Mouse (Mus musculus) ZHBTc4 (cell line): ENCODE measurements around the gene Spon1.

Experiments used
- DNase-seq: peaks from one replicate; pipeline ENCODE4 v3.0.0-alpha.2; 2011; ENCODE audit warnings: low read depth, low spot score

Spon1 gene

DNA sequence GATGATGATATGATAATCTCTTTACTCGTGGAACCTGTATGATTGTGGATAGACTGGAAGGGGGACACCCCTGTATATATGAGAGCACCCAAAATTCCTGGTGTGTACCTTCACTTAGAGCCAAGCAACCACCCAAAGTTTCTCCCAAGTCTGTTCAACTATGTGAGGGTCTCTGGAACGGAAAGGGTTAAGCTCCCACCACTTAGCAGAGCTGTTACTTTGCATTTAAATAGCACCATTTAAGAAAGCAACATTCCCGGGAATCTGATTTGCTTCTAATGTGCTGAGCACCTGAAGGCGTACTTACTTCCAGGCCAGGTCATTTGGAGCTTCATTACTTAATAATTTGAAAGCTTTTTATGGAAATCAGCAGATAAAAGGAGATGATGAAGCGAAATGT is 238.4 kb downstream of the Spon1 start:
- peak; percentile 41 for DNase-seq

GRCm38 (mm10) chr7:114005499-114005898 is 239.7 kb downstream of the Spon1 start:
- DNase-seq, result no peak

GRCm38 (mm10) chr7:114006456-114006855 is 240.7 kb downstream of the Spon1 start:
- no peak for DNase-seq

- DNase-seq, result peak; percentile 51
Observed at GRCm38 (mm10) chr7:114007565-114007964, 241.8 kb downstream of the Spon1 start.

- no peak for DNase-seq
Observed at GRCm38 (mm10) chr7:114011726-114012443, 246.1 kb downstream of the Spon1 start.

GRCm38 (mm10) chr7:114016001-114016949 is 250.5 kb downstream of the Spon1 start:
- DNase-seq, result no peak

DNA sequence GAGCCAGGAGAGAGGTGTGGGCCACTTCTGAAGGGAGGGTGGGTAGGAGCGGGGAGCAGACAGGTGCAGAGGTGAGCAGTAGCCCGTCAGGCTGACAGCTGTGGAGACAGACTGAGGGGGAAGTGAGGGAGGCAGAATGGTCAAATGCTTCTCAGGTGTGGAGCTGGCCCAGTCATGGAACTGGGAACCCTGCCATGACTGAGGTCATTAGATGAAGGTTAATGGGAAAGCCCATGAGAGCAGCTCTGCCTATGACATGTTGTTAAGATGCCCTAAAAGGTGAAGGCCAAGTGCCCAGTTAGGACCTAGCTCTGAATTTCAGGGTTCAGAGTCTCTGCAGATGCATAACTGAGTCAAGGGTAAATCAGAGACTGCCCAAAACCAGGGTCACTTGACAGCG is 253.1 kb downstream of the Spon1 start:
- no peak for DNase-seq

DNA sequence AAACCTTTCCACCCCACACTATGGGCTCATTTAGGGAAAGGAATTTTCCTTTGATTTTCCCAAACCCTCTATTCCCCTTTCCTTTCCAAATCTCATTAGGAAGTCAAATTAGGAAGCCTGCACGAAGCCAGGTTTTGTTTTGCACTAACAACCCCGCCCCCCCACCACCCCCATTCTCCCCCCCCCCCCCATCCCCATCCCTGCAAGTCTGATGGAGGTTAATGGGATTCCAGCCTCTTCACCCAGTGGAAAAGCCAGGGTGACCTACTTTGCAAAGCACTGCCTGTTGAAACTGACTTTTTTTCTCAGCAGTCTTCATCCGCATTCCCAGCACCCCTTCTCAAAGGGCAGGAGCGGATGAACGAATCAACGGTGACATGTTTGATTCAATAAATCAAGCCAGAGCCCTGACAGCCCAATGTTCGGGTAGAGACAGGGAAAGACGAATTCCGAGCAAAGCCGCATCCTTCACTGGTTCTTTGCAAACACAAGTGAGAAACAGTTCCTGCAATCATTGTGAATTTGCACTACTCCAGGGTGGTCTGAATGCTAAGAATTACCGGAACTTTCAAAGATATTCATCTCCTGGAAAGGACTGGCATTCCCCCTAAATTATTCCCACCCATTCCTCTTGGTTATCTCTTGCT is 254.4 kb downstream of the Spon1 start:
- DNase-seq, result peak; percentile 22

DNA sequence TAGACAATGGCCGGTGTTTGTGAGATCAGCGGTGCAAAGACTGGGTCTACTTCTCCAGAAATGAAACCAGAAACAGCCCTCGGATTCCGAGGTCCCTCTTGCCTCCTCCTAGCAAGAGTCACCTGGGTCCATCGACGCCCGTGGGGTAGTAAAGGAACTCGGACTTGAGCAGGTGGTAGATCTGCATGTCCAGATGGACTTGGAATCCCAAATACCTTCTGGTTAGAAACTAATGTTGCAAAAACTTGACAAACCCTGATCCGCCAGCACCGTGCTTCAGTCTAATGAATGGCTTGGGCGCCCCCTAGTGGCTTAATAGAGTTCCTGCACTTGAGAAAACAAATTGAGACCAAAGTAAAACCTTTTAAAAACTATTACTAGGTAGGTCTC is 254.9 kb downstream of the Spon1 start:
- peak; percentile 69 for DNase-seq

DNA sequence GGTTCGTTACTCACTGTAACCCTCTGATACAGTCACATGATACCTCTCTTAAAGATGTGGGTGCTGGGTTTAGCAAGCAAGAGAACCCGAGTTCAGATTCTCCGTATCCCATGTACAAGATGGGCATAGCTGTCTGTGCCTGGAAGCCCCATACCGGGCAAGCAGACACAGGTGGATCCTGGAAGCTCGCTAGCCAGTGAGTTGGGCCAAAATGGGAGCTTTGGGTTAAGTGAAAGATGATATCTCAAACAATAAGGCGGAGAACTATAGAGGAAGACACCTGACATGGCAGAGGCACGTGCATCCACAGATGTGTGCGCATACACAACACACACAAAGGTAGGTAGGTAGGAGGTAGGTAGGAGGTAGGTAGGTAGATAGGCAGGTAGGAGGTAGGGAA is 261.1 kb downstream of the Spon1 start:
- DNase-seq, result no peak

DNA sequence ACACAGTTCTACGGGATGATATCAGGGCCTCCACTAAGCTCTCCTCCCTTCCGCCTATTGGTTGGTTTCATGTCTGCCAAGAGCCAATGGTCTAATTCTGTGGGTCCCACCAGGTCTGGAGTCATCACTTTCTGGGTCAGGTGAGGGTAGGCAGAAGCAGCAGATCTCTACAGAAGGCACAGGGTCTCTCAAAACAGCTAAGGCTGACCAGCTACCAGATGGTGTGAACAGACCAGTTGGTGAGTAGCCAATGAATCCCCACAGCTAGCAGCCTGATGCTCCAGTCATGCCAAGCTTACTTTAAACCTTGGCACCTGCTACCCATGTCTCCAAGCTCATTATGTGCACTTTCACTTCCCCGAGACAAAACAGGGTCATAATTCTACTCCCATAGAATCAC is 261.6 kb downstream of the Spon1 start:
- no peak for DNase-seq

GRCm38 (mm10) chr7:114028828-114029227 is 263.0 kb downstream of the Spon1 start:
- no peak for DNase-seq

- no peak for DNase-seq
Observed at GRCm38 (mm10) chr7:114029596-114029995, 263.8 kb downstream of the Spon1 start.

DNA sequence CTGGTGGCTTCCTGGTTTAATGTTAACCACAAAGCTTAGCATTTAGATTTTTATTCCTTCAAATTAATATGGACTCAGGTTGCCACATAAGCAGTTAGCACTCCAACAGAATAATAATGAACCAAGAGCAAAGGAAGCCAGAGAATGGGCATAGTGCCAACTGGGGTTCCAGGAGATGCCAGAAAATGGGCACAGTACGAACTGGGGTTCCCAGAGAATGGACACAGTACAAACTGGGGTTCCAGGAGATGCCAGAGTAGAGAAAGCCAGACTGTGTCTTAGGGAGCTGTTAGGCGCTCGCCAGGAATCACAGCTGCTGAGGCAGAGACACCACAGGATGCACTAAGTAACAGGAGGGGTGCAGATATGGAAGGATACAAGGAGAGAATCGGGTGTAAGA is 271.4 kb downstream of the Spon1 start:
- no peak for DNase-seq

- DNase-seq, result no peak
Observed at GRCm38 (mm10) chr7:114041349-114041748, 275.6 kb downstream of the Spon1 start.

DNA sequence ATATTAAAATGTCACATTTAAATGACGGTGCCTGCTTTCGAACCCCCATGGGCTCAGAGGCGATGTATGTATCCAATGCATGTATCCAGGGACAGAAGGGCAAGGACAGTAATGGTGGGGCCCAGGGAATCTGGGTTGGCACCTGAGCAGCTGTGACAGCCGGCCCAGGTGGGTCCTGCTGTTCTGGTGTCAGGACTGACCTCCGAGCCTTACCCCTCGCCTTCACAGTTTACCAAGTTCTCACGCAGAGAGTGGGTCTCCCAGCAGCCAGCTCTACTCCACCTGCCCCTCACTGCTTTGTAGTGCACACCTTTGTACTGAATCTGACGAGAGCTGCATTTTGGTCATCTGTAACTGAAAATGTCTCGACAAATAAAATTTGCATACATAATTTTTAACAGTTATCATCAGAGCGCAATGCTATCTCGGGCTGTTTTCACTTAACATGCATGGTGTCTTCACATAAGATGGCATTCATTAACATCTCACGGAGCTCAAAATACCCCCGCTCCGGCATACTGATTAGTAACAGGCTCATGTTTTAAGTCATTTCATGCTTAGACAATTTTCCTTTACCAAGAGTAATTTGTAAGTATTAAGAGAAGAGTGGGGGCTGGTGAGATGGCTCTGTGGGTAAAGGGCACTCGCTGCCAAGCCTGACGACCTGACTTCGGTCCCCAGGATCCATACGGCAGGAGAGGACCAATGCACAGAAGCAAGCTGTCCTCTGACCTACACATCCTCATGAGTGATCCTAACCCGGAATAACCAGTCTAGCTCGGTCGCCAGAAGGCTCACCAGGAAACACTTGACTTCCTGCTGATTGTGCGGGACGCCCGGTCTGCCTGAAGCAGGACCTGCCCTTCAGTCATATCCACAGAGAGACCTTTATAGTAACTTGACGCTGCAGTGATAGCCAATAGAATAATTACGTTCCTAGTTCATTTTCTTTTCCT is 277.5 kb downstream of the Spon1 start:
- DNase-seq, result no peak

- DNase-seq, result no peak
Observed at GRCm38 (mm10) chr7:114043929-114044549, 278.2 kb downstream of the Spon1 start.

DNA sequence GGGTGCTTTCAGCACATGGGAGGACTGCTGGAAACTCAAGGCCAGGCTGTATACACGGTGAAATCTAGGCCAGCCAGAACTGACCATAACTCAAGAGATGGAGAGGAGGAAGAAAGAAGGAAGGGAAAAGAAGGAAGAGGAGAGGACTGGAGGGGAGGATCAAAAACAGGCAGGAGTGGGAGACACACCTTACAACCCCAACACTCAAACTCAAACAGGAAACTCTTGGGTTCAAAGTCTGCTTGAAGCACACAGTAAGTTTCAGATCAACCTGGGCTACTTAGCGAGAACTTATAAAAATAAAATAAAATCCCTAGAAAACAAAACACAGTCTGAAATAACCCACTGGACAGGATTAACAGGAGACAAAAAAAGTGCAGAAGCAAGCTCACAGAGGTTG is 280.0 kb downstream of the Spon1 start:
- no peak for DNase-seq

DNA sequence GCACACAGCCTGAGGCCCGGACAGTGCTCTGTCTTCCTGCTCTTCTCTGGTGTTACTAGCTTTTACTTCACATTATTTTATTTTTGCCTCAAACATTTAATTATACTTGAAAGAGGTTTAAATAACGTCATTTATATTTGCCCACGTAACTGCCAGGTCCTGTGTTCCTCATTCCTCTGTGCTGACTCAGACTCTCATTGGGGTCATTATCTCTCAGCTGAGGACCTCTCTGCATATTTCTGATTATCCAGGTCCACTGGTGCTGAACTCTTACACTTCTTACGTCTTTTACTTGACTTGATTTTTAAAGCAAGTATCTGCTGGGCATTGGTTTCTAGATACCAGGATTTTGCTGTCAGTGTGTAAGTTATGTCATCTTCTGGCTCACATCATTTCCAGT is 287.9 kb downstream of the Spon1 start:
- no peak for DNase-seq

GRCm38 (mm10) chr7:114058166-114058565 is 292.4 kb downstream of the Spon1 start:
- DNase-seq, result no peak
